Mouse (Mus musculus): ENCODE results near the gene Fry. TPM values are rescaled to one million over a fixed set of nuclear protein-coding genes. Genes with fewer than 3 reads are reported as not detected.

Fry gene
- polyA plus RNA-seq, 1 experiment from 2014 or later = 10.8 TPM

- Histone ChIP-seq H3K4me3 (0 out of 2 replicates have a peak overlapping the region, but pooled peaks have one; percentile 8), H3K36me3 (no peaks in the 10 kb centered on the region), H3K9ac (no peak overlapping the region), H3K9me3 (peaks cover 3% of the 10 kb centered on the region; the same call in 1 of the 2 replicates), H3K27ac (no peak overlapping the region), H3K27me3 (no peaks in the 10 kb centered on the region), H3K4me1 (no peaks in the 10 kb centered on the region), H3K4me2 (replicated peaks) (peak overlapping the region; percentile 42)
- ATAC-seq (ENCODE audit: low FRiP score, low read depth) = peak; percentile 82
- WGBS = 56% methylated on average over 17 of the region's 17 CpGs
Measured at GRCm38 (mm10) chr5:150233154-150233886, 114.9 kb downstream of the Fry start.

- Histone ChIP-seq H3K27me3 (no peaks in the 10 kb centered on the region), H3K36me3 (no peaks in the 10 kb centered on the region), H3K4me3 (no peak overlapping the region), H3K4me2 (replicated peaks) (no peak overlapping the region), H3K9me3 (no peaks in the 10 kb centered on the region), H3K27ac (no peak overlapping the region), H3K4me1 (no peaks in the 10 kb centered on the region), H3K9ac (no peak overlapping the region)
- 94% methylated on average over 5 of the region's 5 CpGs for WGBS
- ATAC-seq (ENCODE audit: low FRiP score, low read depth) = no peak
Measured at GRCm38 (mm10) chr5:150235931-150236330, 117.5 kb downstream of the Fry start.

- Histone ChIP-seq H3K27me3 (no peaks in the 10 kb centered on the region), H3K9me3 (0 out of 2 replicates have a peak, but pooled peaks cover 2% of the 10 kb centered on the region), H3K9ac (no peak overlapping the region), H3K4me3 (no peak overlapping the region), H3K4me2 (replicated peaks) (no peak overlapping the region), H3K27ac (no peak overlapping the region), H3K4me1 (no peaks in the 10 kb centered on the region), H3K36me3 (no peaks in the 10 kb centered on the region)
- ATAC-seq (ENCODE audit: low FRiP score, low read depth) = no peak
Measured at GRCm38 (mm10) chr5:150236597-150236996, 118.2 kb downstream of the Fry start.

- Histone ChIP-seq H3K9me3 (0 out of 2 replicates have a peak, but pooled peaks cover 2% of the 10 kb centered on the region), H3K4me1 (no peaks in the 10 kb centered on the region), H3K27me3 (no peaks in the 10 kb centered on the region), H3K4me2 (replicated peaks) (no peak overlapping the region), H3K27ac (no peak overlapping the region), H3K9ac (no peak overlapping the region), H3K36me3 (no peaks in the 10 kb centered on the region), H3K4me3 (no peak overlapping the region)
- no peak for ATAC-seq (ENCODE audit: low FRiP score, low read depth)
- 93% methylated on average over 9 of the region's 9 CpGs for WGBS
Measured at GRCm38 (mm10) chr5:150241638-150242037, 123.2 kb downstream of the Fry start.

- Histone ChIP-seq H3K9ac (no peak overlapping the region), H3K27ac (no peak overlapping the region), H3K9me3 (no peaks in the 10 kb centered on the region), H3K36me3 (no peaks in the 10 kb centered on the region), H3K4me3 (no peak overlapping the region), H3K27me3 (no peaks in the 10 kb centered on the region), H3K4me1 (no peaks in the 10 kb centered on the region), H3K4me2 (replicated peaks) (no peak overlapping the region)
- ATAC-seq (ENCODE audit: low FRiP score, low read depth) = no peak
- 87% methylated on average over 3 of the region's 3 CpGs for WGBS
Measured at GRCm38 (mm10) chr5:150246737-150247136, 128.3 kb downstream of the Fry start.

- Histone ChIP-seq H3K27me3 (no peaks in the 10 kb centered on the region), H3K4me3 (no peak overlapping the region), H3K9me3 (no peaks in the 10 kb centered on the region), H3K36me3 (no peaks in the 10 kb centered on the region), H3K4me1 (peaks cover 33% of the 10 kb centered on the region), H3K27ac (no peak overlapping the region), H3K9ac (no peak overlapping the region), H3K4me2 (replicated peaks) (no peak overlapping the region)
- 79% methylated on average over 7 of the region's 7 CpGs for WGBS
- no peak for ATAC-seq (ENCODE audit: low FRiP score, low read depth)
Measured at GRCm38 (mm10) chr5:150257764-150258163, 139.3 kb downstream of the Fry start.

GRCm38 (mm10) chr5:150259191-150260053, 141.0 kb downstream of the Fry start:
- peak overlapping the region; percentile 61; the same call in 1 of the 2 replicates for H3K27ac ChIP-seq
- ATAC-seq (ENCODE audit: low FRiP score, low read depth) = peak; percentile 73
- 2% methylated on average over 26 of the region's 29 CpGs for WGBS

GRCm38 (mm10) chr5:150260054-150260386, 141.6 kb downstream of the Fry start:
- Histone ChIP-seq H3K27me3 (no peaks in the 10 kb centered on the region), H3K9me3 (no peaks in the 10 kb centered on the region), H3K4me1 (peaks cover 48% of the 10 kb centered on the region), H3K27ac (peak overlapping the region; percentile 59; the same call in 1 of the 2 replicates), H3K36me3 (no peaks in the 10 kb centered on the region), H3K4me2 (replicated peaks) (peak overlapping the region; percentile 87), H3K4me3 (peak overlapping the region; percentile 51), H3K9ac (peak overlapping the region; percentile 64)
- no peak for ATAC-seq (ENCODE audit: low FRiP score, low read depth)
- 37% methylated on average over 9 of the region's 9 CpGs for WGBS

More at GRCm38 (mm10) chr5:150259191-150260053, 141.0 kb downstream of the Fry start:
- Histone ChIP-seq H3K27me3 (no peaks in the 10 kb centered on the region), H3K4me1 (peaks cover 44% of the 10 kb centered on the region), H3K4me2 (replicated peaks) (peak overlapping the region; percentile 87), H3K36me3 (no peaks in the 10 kb centered on the region), H3K9me3 (no peaks in the 10 kb centered on the region), H3K4me3 (peak overlapping the region; percentile 51), H3K9ac (peak overlapping the region; percentile 64)

- Histone ChIP-seq H3K36me3 (no peaks in the 10 kb centered on the region), H3K9ac (no peak overlapping the region), H3K9me3 (no peaks in the 10 kb centered on the region), H3K4me2 (replicated peaks) (peak overlapping the region; percentile 87), H3K4me3 (peak overlapping the region; percentile 20), H3K27ac (no peak overlapping the region), H3K27me3 (no peaks in the 10 kb centered on the region), H3K4me1 (peaks cover 57% of the 10 kb centered on the region)
- WGBS = 33% methylated on average over 4 of the region's 4 CpGs
- ATAC-seq (ENCODE audit: low FRiP score, low read depth) = no peak
Measured at GRCm38 (mm10) chr5:150261361-150261760, 142.9 kb downstream of the Fry start.

- 61% methylated on average over 16 of the region's 16 CpGs for WGBS
- peak overlapping the region; percentile 87 for H3K4me2 ChIP-seq (replicated peaks)
Measured at GRCm38 (mm10) chr5:150262046-150262716, 143.7 kb downstream of the Fry start.

GRCm38 (mm10) chr5:150262717-150263103, 144.3 kb downstream of the Fry start:
- Histone ChIP-seq H3K9ac (no peak overlapping the region), H3K36me3 (no peaks in the 10 kb centered on the region), H3K4me3 (no peak overlapping the region), H3K4me2 (replicated peaks) (peak overlapping the region; percentile 87), H3K27ac (no peak overlapping the region), H3K4me1 (peaks cover 57% of the 10 kb centered on the region), H3K27me3 (no peaks in the 10 kb centered on the region), H3K9me3 (no peaks in the 10 kb centered on the region)
- 39% methylated on average over 5 of the region's 5 CpGs for WGBS
- no peak for ATAC-seq (ENCODE audit: low FRiP score, low read depth)

More at GRCm38 (mm10) chr5:150262046-150262716, 143.7 kb downstream of the Fry start:
- no peak for ATAC-seq (ENCODE audit: low FRiP score, low read depth)
- no peaks in the 10 kb centered on the region for H3K27me3 ChIP-seq
- no peaks in the 10 kb centered on the region for H3K36me3 ChIP-seq
- H3K4me1 ChIP-seq = peaks cover 57% of the 10 kb centered on the region
- peak overlapping the region; percentile 20; the same call in 1 of the 2 replicates for H3K4me3 ChIP-seq
- H3K9me3 ChIP-seq = no peaks in the 10 kb centered on the region
- H3K9ac ChIP-seq = no peak overlapping the region
- H3K27ac ChIP-seq = no peak overlapping the region

- Histone ChIP-seq H3K36me3 (no peaks in the 10 kb centered on the region), H3K9ac (no peak overlapping the region), H3K27me3 (no peaks in the 10 kb centered on the region), H3K27ac (no peak overlapping the region), H3K4me2 (replicated peaks) (peak overlapping the region; percentile 87), H3K9me3 (no peaks in the 10 kb centered on the region), H3K4me1 (peaks cover 56% of the 10 kb centered on the region), H3K4me3 (no peak overlapping the region)
- WGBS = 66% methylated on average over 12 of the region's 12 CpGs
- no peak for ATAC-seq (ENCODE audit: low FRiP score, low read depth)
Measured at GRCm38 (mm10) chr5:150263162-150263561, 144.7 kb downstream of the Fry start.
